Mouse (Mus musculus): ENCODE data around the gene Pcnx2.

Pcnx2 gene

DNA sequence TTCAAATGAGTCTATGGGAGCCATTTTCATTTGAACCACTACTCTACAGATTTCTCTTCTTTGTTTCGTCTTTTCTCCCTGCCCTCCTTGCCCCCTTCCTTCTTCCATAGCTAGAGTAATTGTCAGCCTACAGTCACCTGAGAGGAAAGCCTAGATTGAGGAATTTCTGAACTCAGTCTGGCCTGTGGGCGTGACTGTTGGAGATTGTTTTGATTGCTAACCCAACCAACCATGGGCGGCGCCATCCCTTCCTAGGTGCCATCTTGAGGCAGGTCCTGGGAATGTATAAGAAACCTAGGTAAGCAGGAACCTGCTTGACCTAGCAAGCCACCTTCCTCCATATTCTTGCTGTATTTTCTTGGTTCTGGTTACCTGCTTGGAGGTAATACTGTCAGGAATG lies 172.0 kb downstream of the Pcnx2 start:
- Histone ChIP-seq H3K4me3 (replicated peaks; ENCODE audit: low read length) (no peak overlapping the region), H3K36me3 (ENCODE audit: insufficient read depth, low read length) (no peaks in the 10 kb centered on the region), H3K4me1 (replicated peaks; ENCODE audit: low read depth, low read length) (peaks cover 39% of the 10 kb centered on the region), H3K9me3 (ENCODE audit: low read length) (peaks cover 3% of the 10 kb centered on the region; the same call in 1 of the 2 replicates), H3K27me3 (ENCODE audit: insufficient read depth, low read length) (no peaks in the 10 kb centered on the region)
- no peak for TF ChIP-seq POU5F1 (IDR thresholded peaks at IDR 0.05; ENCODE audit: borderline replicate concordance, low read length)
- TF ChIP-seq NANOG (IDR thresholded peaks at IDR 0.05; ENCODE audit: borderline replicate concordance, low read length), result no peak
- no peak for TF ChIP-seq CTCF (conservative IDR thresholded peaks at IDR 0.05; ENCODE audit: low read length)

DNA sequence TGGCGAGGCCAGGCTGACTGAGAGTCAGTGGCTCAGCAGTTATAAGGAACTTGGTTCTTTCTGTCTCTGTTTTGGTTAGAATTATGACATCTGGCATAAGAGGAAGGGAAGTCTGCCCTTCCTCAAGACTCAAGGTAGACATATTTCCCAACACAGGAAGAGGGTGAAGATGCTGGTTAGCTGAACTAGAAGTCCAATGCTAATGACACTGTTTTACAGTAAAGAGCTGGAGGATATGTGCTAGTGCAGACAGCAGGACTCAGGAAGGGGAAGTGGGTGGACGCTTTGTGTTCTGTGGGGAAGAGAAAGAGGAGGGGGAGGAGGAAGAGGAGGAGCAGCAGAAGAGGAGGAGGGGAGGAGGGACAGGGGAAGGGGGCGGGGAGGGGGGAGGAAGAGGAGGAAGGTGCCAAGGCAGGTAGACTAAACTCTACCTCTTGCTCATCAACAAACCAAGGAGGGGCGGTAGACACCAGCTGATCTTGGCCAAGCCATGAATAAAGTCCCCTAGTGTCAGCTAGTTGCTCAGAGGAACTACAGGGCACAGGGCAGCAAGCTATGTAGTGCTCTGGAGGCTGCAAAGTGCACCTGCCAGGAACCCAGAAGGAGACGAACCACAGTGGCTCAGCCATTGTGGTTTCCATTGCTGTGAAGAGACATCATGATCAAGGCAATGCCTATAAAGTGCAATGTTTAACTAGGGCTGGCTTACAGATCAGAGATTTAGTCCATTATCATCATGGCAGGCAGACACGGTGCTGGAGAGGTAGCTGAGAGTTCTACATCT lies 172.9 kb downstream of the Pcnx2 start:
- Histone ChIP-seq H3K36me3 (ENCODE audit: insufficient read depth, low read length) (no peaks in the 10 kb centered on the region), H3K27me3 (ENCODE audit: insufficient read depth, low read length) (no peaks in the 10 kb centered on the region), H3K4me1 (replicated peaks; ENCODE audit: low read depth, low read length) (peaks cover 39% of the 10 kb centered on the region), H3K9me3 (ENCODE audit: low read length) (peaks cover 3% of the 10 kb centered on the region; the same call in 1 of the 2 replicates), H3K4me3 (replicated peaks; ENCODE audit: low read length) (no peak overlapping the region)
- no peak for TF ChIP-seq CTCF (conservative IDR thresholded peaks at IDR 0.05; ENCODE audit: low read length)
- TF ChIP-seq NANOG (IDR thresholded peaks at IDR 0.05; ENCODE audit: borderline replicate concordance, low read length), result no peak
- TF ChIP-seq POU5F1 (IDR thresholded peaks at IDR 0.05; ENCODE audit: borderline replicate concordance, low read length), result no peak

- no peak for TF ChIP-seq POU5F1 (IDR thresholded peaks at IDR 0.05; ENCODE audit: borderline replicate concordance, low read length)
- no peak for TF ChIP-seq NANOG (IDR thresholded peaks at IDR 0.05; ENCODE audit: borderline replicate concordance, low read length)
- TF ChIP-seq CTCF (conservative IDR thresholded peaks at IDR 0.05; ENCODE audit: low read length), result no peak
- H3K4me3 ChIP-seq (replicated peaks; ENCODE audit: low read length), result no peak overlapping the region
- no peaks in the 10 kb centered on the region for H3K36me3 ChIP-seq (ENCODE audit: insufficient read depth, low read length)
- peaks cover 46% of the 10 kb centered on the region for H3K4me1 ChIP-seq (replicated peaks; ENCODE audit: low read depth, low read length)
- H3K27me3 ChIP-seq (ENCODE audit: insufficient read depth, low read length), result no peaks in the 10 kb centered on the region
- H3K9me3 ChIP-seq (ENCODE audit: low read length), result peaks cover 3% of the 10 kb centered on the region; the same call in 1 of the 2 replicates
Measured at GRCm38 (mm10) chr8:125723437-125723836, 174.7 kb downstream of the Pcnx2 start.

DNA sequence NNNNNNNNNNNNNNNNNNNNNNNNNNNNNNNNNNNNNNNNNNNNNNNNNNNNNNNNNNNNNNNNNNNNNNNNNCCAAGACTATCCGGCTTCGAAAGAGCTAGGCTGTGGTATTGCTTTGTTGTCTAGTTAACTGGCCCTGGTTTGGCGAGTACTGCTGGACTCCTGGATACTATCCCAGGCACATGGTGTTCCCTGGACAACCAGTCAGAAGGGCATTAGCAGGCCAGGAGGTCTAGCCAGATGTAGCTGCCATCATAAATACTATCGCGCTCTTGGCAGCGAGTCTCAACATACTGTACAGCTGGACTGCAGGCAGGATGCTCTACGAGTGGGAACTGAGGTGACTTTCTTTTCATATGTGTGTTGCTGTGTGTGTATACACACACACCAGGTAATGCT lies 175.4 kb downstream of the Pcnx2 start:
- no peaks in the 10 kb centered on the region for H3K27me3 ChIP-seq (ENCODE audit: insufficient read depth, low read length)
- H3K4me3 ChIP-seq (replicated peaks; ENCODE audit: low read length), result no peak overlapping the region
- TF ChIP-seq NANOG (IDR thresholded peaks at IDR 0.05; ENCODE audit: borderline replicate concordance, low read length), result no peak
- H3K36me3 ChIP-seq (ENCODE audit: insufficient read depth, low read length), result no peaks in the 10 kb centered on the region
- H3K9me3 ChIP-seq (ENCODE audit: low read length), result peaks cover 3% of the 10 kb centered on the region; the same call in 1 of the 2 replicates
- H3K4me1 ChIP-seq (replicated peaks; ENCODE audit: low read depth, low read length), result peaks cover 39% of the 10 kb centered on the region

DNA sequence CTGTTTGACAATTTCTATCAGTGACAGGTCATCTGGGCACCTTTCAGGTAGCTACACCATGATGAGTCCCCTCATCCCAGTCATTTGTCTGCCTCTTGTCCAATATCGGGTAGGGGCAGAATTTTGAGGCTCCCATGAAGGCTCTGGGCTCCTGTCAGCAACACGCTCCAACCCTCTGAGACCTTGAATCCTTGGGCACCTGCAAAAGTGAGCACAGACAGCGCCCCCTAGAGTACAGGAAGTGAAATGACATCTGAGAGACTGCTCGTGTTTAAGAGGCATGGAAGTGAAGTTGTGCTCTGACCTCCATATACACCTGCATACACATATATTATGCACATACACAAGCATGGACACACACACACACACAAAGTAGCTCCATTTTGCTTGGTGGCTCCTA lies 179.2 kb downstream of the Pcnx2 start:
- Histone ChIP-seq H3K4me3 (replicated peaks; ENCODE audit: low read length) (no peak overlapping the region), H3K27me3 (ENCODE audit: insufficient read depth, low read length) (no peaks in the 10 kb centered on the region)
- TF ChIP-seq POU5F1 (IDR thresholded peaks at IDR 0.05; ENCODE audit: borderline replicate concordance, low read length) (no peak), NANOG (IDR thresholded peaks at IDR 0.05; ENCODE audit: borderline replicate concordance, low read length) (no peak), CTCF (conservative IDR thresholded peaks at IDR 0.05; ENCODE audit: low read length) (peak; percentile 89)

GRCm38 (mm10) chr8:125716613-125717012 lies 181.5 kb downstream of the Pcnx2 start:
- Histone ChIP-seq H3K9me3 (ENCODE audit: low read length) (peaks cover 8% of the 10 kb centered on the region), H3K4me3 (replicated peaks; ENCODE audit: low read length) (no peak overlapping the region), H3K36me3 (ENCODE audit: insufficient read depth, low read length) (no peaks in the 10 kb centered on the region), H3K27me3 (ENCODE audit: insufficient read depth, low read length) (no peaks in the 10 kb centered on the region), H3K4me1 (replicated peaks; ENCODE audit: low read depth, low read length) (peaks cover 8% of the 10 kb centered on the region)
- TF ChIP-seq CTCF (conservative IDR thresholded peaks at IDR 0.05; ENCODE audit: low read length), result no peak
- no peak for TF ChIP-seq POU5F1 (IDR thresholded peaks at IDR 0.05; ENCODE audit: borderline replicate concordance, low read length)

More for the DNA sequence above, 179.2 kb downstream of the Pcnx2 start:
- peaks cover 12% of the 10 kb centered on the region for H3K4me1 ChIP-seq (replicated peaks; ENCODE audit: low read depth, low read length)
- peaks cover 3% of the 10 kb centered on the region; the same call in 1 of the 2 replicates for H3K9me3 ChIP-seq (ENCODE audit: low read length)
- H3K36me3 ChIP-seq (ENCODE audit: insufficient read depth, low read length), result no peaks in the 10 kb centered on the region

DNA sequence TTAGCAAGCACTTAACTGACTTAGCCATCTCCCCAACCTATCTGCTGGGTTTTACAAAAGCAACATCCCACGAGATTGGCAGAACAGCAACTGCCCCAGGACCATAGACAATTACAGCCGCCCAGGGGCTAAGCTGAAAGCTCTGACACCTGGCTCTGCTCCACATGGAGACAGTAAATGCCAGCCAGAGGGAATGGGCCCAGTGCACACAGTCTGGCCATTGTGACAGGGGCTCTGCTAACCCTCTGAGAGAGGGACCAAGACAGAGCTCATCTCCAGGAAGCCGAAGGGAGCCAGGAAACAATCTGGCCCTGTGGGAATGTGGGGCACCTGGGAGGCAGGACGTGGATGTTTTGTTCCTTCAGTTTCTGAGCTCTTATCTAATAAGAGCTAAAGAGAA lies 181.9 kb downstream of the Pcnx2 start:
- TF ChIP-seq POU5F1 (IDR thresholded peaks at IDR 0.05; ENCODE audit: borderline replicate concordance, low read length) (no peak), NANOG (IDR thresholded peaks at IDR 0.05; ENCODE audit: borderline replicate concordance, low read length) (no peak), CTCF (conservative IDR thresholded peaks at IDR 0.05; ENCODE audit: low read length) (no peak)
- H3K9me3 ChIP-seq (ENCODE audit: low read length), result peaks cover 8% of the 10 kb centered on the region

GRCm38 (mm10) chr8:125711514-125711913 lies 186.6 kb downstream of the Pcnx2 start:
- H3K9me3 ChIP-seq (ENCODE audit: low read length), result peaks cover 17% of the 10 kb centered on the region
- no peak for TF ChIP-seq NANOG (IDR thresholded peaks at IDR 0.05; ENCODE audit: borderline replicate concordance, low read length)
- TF ChIP-seq CTCF (conservative IDR thresholded peaks at IDR 0.05; ENCODE audit: low read length), result no peak
- TF ChIP-seq POU5F1 (IDR thresholded peaks at IDR 0.05; ENCODE audit: borderline replicate concordance, low read length), result no peak
- no peaks in the 10 kb centered on the region for H3K4me1 ChIP-seq (replicated peaks; ENCODE audit: low read depth, low read length)
- no peak overlapping the region for H3K4me3 ChIP-seq (replicated peaks; ENCODE audit: low read length)
- no peaks in the 10 kb centered on the region for H3K36me3 ChIP-seq (ENCODE audit: insufficient read depth, low read length)
- no peaks in the 10 kb centered on the region for H3K27me3 ChIP-seq (ENCODE audit: insufficient read depth, low read length)

More for the DNA sequence above, 181.9 kb downstream of the Pcnx2 start:
- H3K27me3 ChIP-seq (ENCODE audit: insufficient read depth, low read length), result no peaks in the 10 kb centered on the region
- H3K4me3 ChIP-seq (replicated peaks; ENCODE audit: low read length), result no peak overlapping the region
- peaks cover 8% of the 10 kb centered on the region for H3K4me1 ChIP-seq (replicated peaks; ENCODE audit: low read depth, low read length)
- H3K36me3 ChIP-seq (ENCODE audit: insufficient read depth, low read length), result no peaks in the 10 kb centered on the region

DNA sequence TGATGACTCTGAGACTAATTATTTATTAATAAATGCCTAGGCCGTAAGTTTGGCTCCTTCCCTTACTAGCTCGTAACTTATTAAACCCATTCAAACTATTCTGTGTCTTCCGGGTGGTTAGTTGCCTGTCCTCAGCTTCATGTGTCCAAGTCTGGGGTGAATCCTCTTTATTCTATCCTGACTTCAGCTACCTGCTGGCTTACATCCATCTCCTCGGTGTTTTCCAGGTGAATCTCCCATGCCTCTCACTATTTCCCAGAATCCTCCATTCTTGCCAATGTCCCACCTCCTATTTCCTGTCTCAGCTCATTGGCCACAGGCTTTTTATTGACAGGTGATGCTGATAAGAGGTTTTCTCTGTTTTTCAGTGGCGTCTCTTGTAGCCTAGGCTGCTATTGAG lies 188.9 kb downstream of the Pcnx2 start:
- Histone ChIP-seq H3K27me3 (ENCODE audit: insufficient read depth, low read length) (no peaks in the 10 kb centered on the region), H3K4me1 (replicated peaks; ENCODE audit: low read depth, low read length) (peaks cover 20% of the 10 kb centered on the region), H3K9me3 (ENCODE audit: low read length) (peaks cover 17% of the 10 kb centered on the region), H3K4me3 (replicated peaks; ENCODE audit: low read length) (no peak overlapping the region), H3K36me3 (ENCODE audit: insufficient read depth, low read length) (no peaks in the 10 kb centered on the region)
- TF ChIP-seq CTCF (conservative IDR thresholded peaks at IDR 0.05; ENCODE audit: low read length) (no peak), POU5F1 (IDR thresholded peaks at IDR 0.05; ENCODE audit: borderline replicate concordance, low read length) (no peak), NANOG (IDR thresholded peaks at IDR 0.05; ENCODE audit: borderline replicate concordance, low read length) (no peak)
